Mouse (Mus musculus) myocyte (in vitro differentiated cells): ENCODE measurements around the gene Gm13889. TPM values are rescaled to one million over a fixed set of nuclear protein-coding genes. Genes with fewer than 3 reads are reported as not detected.

Source experiments
- H3K27me3 ChIP-seq: one replicate; pipeline ENCODE4 v1.6.1; 2011; ENCODE audit not compliant: control insufficient read depth, insufficient read depth, insufficient read length
- H3K36me3 ChIP-seq: one replicate; pipeline ENCODE4 v1.6.1; 2011; ENCODE audit not compliant: control insufficient read depth, insufficient read depth
- H3K4me2 ChIP-seq: one replicate; pipeline ENCODE4 v1.6.1; 2011; ENCODE audit warnings: low read depth, control low read depth
- H3K4me3 ChIP-seq: one replicate; pipeline ENCODE4 v1.5.1; 2011; ENCODE audit warnings: mild to moderate bottlenecking, control low read depth, moderate library complexity
- H3K79me2 ChIP-seq: one replicate; pipeline ENCODE4 v1.6.1; 2011; ENCODE audit not compliant: control insufficient read depth, insufficient read depth
- H3ac ChIP-seq: one replicate; pipeline ENCODE4 v1.6.1; 2011; ENCODE audit not compliant: control insufficient read depth, insufficient read length
- CEBPB ChIP-seq: IDR thresholded peaks from 2 replicates; pipeline ENCODE4 v1.6.1; 2011; ENCODE audit warnings: mild to moderate bottlenecking, moderate library complexity; ENCODE audit not compliant: poor library complexity, insufficient read depth, severe bottlenecking
- E2F4 ChIP-seq: IDR thresholded peaks from one replicate; pipeline ENCODE4 v1.6.1; 2011; ENCODE audit warnings: mild to moderate bottlenecking, control low read depth, moderate library complexity; ENCODE audit not compliant: insufficient read depth
- MAX ChIP-seq: IDR thresholded peaks from one replicate; pipeline ENCODE4 v1.6.1; 2011; ENCODE audit warnings: low read depth, mild to moderate bottlenecking, control low read depth
- MYOD1 ChIP-seq, 3 experiments: IDR thresholded peaks; one replicate each; pipeline ENCODE4 v1.6.1; 2011; ENCODE audit warnings: control low read depth in 2 of 3, low read depth in 2 of 3, mild to moderate bottlenecking in 2 of 3, moderate library complexity in 1 of 3; ENCODE audit not compliant: insufficient read length in 2 of 3, control insufficient read depth in 1 of 3
- MYOG ChIP-seq, 3 experiments: IDR thresholded peaks; one replicate each; pipeline ENCODE4 v1.6.1; 2011; ENCODE audit warnings: control low read depth in 2 of 3, low read depth in 2 of 3, mild to moderate bottlenecking in 2 of 3; ENCODE audit not compliant: insufficient read length in 2 of 3, control insufficient read depth in 1 of 3, insufficient read depth in 1 of 3
- POLR2A ChIP-seq: IDR thresholded peaks from one replicate; pipeline ENCODE4 v1.6.1; 2011; ENCODE audit warnings: low read depth, mild to moderate bottlenecking, control low read depth, moderate library complexity; ENCODE audit not compliant: insufficient read length
- POLR2AphosphoS2 ChIP-seq: IDR thresholded peaks from one replicate; pipeline ENCODE4 v1.6.1; 2011; ENCODE audit warnings: low read depth, control low read depth; ENCODE audit not compliant: insufficient read length
- REST ChIP-seq: IDR thresholded peaks from one replicate; pipeline ENCODE4 v1.6.1; 2011; ENCODE audit warnings: mild to moderate bottlenecking, control low read depth, moderate library complexity; ENCODE audit not compliant: insufficient read depth, insufficient read length
- SRF ChIP-seq: IDR thresholded peaks from one replicate; pipeline ENCODE4 v1.6.1; 2011; ENCODE audit warnings: low read depth; ENCODE audit not compliant: control insufficient read depth, insufficient read length
- TCF12 ChIP-seq: IDR thresholded peaks from one replicate; pipeline ENCODE4 v1.6.1; 2011; ENCODE audit warnings: mild to moderate bottlenecking, control low read depth; ENCODE audit not compliant: poor library complexity, insufficient read depth, severe bottlenecking
- TCF3 ChIP-seq: IDR thresholded peaks from one replicate; pipeline ENCODE4 v1.6.1; 2011; ENCODE audit warnings: low read depth, control low read depth; ENCODE audit not compliant: insufficient read length
- USF1 ChIP-seq: IDR thresholded peaks from one replicate; pipeline ENCODE4 v1.6.1; 2011; ENCODE audit warnings: low read depth, mild to moderate bottlenecking, control low read depth, moderate library complexity
- polyA plus RNA-seq: library from polyadenylated mRNA; unstranded; fragments of >200 nt; fragmentation: generic; extraction: Trizol; gene quantifications from one replicate; pipeline ENCODE4 v1.2.1, GENCODE M21; 2012; ENCODE audit warnings: missing spikeins

The Gm13889 gene
- polyA plus RNA-seq, 1 experiment: 6.1 TPM

DNA sequence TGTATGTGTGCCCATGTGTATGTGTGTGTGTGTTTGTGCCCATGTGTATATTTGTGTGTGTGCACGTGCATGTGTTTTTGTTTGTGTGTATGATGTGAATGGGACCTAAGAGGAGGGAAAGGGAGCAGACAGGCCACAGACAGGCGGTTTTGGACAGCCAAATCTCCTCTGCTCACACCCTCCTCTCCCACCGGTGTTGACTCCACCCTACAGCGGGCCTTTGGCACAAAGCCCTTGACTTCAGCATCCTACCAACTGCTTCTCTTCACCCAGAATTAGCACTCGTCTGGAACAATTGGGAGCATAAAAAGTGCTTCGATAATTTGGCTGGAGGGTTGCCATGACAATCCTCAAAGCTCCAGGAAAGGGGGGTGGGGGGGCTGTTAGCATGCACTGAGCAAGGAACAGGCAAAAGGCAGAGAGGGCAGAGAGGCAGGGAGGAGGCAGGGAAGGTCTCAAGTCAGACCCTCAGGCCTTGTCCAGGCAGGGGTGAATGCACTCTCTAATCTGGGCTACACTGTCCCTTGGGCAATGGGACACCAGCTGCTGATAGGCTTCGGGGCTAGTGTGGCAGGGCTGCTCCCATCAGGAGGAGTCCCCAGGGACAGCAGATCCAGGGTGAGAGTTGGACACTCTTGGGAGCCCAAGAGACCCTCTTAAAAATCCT, 7.6 kb upstream of the Gm13889 start:
- peaks cover 13% of the 10 kb centered on the region for H3K27me3 ChIP-seq
- TF ChIP-seq MAX: no peak
- TF ChIP-seq E2F4: no peak
- no peak for TF ChIP-seq TCF3
- no peak for TF ChIP-seq MYOD1 (IDR thresholded peaks at IDR 0.05; ENCODE audit: control insufficient read depth in 1 of 3, insufficient read length in 2 of 3, low read depth in 2 of 3)
- no peak for TF ChIP-seq TCF12
- TF ChIP-seq USF1: no peak
- no peak for TF ChIP-seq SRF
- no peak for TF ChIP-seq POLR2AphosphoS2
- TF ChIP-seq CEBPB: no peak
- no peak for TF ChIP-seq POLR2A
- no peak for TF ChIP-seq REST
- no peak for TF ChIP-seq MYOG (IDR thresholded peaks at IDR 0.05; ENCODE audit: control insufficient read depth in 1 of 3, insufficient read depth in 1 of 3, insufficient read length in 2 of 3, low read depth in 2 of 3)
- no peak overlapping the region for H3ac ChIP-seq
- H3K4me2 ChIP-seq: no peak overlapping the region
- H3K4me3 ChIP-seq: no peak overlapping the region
- H3K79me2 ChIP-seq: no peaks in the 10 kb centered on the region
- H3K36me3 ChIP-seq: no peaks in the 10 kb centered on the region

DNA sequence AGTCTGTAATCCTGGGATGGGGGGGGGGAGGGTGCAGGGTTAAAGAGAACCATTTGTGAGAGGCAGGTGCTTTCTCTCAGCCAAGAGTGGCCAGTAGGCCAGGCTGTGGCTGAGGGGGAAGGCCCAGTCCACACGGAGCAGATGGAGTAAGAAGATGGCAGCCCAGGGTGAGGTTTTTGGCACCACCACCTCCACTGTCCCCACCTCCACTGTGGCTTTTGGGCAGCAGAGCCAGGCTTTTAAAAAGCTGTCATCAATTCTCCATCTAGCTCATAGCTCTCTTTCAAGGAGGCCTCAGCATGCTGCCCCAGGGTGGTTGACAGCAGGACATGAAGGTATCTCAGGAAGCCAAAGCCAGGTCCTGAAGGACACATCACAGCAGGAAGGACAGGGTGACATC, 6.8 kb upstream of the Gm13889 start:
- Histone ChIP-seq H3K27me3 (peaks cover 13% of the 10 kb centered on the region), H3K36me3 (no peaks in the 10 kb centered on the region), H3K79me2 (no peaks in the 10 kb centered on the region), H3ac (no peak overlapping the region), H3K4me2 (no peak overlapping the region), H3K4me3 (no peak overlapping the region)
- TF ChIP-seq POLR2A (no peak), REST (no peak), POLR2AphosphoS2 (no peak), CEBPB (no peak), USF1 (no peak), MAX (no peak), TCF3 (no peak), TCF12 (no peak), MYOD1 (IDR thresholded peaks at IDR 0.05; ENCODE audit: control insufficient read depth in 1 of 3, insufficient read length in 2 of 3, low read depth in 2 of 3) (no peak), SRF (no peak), MYOG (IDR thresholded peaks at IDR 0.05; ENCODE audit: control insufficient read depth in 1 of 3, insufficient read depth in 1 of 3, insufficient read length in 2 of 3, low read depth in 2 of 3) (no peak), E2F4 (no peak)

DNA sequence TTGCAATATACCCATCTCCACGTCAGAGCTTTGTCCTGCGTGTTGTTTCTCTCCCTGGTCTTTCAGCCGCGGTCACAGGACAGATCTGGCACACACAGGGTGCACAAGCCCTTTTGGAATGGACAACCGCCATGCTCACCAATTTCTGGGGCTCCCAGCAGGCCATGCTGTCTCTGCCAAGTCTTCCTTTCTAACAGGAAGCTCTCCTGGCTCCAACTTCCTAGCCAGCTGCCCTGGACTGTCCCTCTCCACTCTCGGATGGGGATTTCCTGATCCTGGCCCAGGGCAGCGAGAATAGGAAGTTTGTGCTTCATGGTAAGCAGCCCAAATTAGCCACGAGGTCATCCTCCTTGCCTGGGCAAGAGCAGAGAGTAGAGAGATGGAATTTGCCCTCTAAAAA, 4.7 kb upstream of the Gm13889 start:
- H3K4me2 ChIP-seq: no peak overlapping the region
- H3ac ChIP-seq: no peak overlapping the region
- no peaks in the 10 kb centered on the region for H3K79me2 ChIP-seq
- no peak for TF ChIP-seq MAX
- no peak for TF ChIP-seq CEBPB
- no peak for TF ChIP-seq USF1
- no peak for TF ChIP-seq TCF12
- no peak for TF ChIP-seq MYOD1 (IDR thresholded peaks at IDR 0.05; ENCODE audit: control insufficient read depth in 1 of 3, insufficient read length in 2 of 3, low read depth in 2 of 3)
- no peak for TF ChIP-seq E2F4
- no peak for TF ChIP-seq MYOG (IDR thresholded peaks at IDR 0.05; ENCODE audit: control insufficient read depth in 1 of 3, insufficient read depth in 1 of 3, insufficient read length in 2 of 3, low read depth in 2 of 3)
- no peak for TF ChIP-seq POLR2AphosphoS2
- no peak for TF ChIP-seq TCF3
- no peak for TF ChIP-seq SRF
- no peak for TF ChIP-seq POLR2A
- TF ChIP-seq REST: no peak
- H3K36me3 ChIP-seq: no peaks in the 10 kb centered on the region
- peaks cover 29% of the 10 kb centered on the region for H3K27me3 ChIP-seq
- H3K4me3 ChIP-seq: no peak overlapping the region

DNA sequence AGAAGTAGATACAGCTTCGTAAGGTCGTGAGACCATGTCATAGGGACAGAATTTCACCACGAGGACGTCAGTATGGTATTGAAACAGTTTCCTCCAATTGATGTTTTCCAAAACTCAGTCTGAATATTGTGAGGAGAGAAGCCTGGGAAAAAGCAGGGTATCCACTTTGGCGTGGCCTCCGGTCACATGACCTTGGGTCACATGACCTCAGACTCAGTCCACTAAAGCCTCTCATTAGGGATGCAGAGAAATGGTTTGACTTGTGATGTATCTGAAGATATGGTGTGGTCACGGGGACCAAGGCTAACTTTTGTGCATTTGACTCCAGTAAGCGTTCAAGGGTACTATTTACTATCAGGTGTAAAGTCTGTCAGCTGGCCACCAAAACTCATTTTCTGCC, 2.3 kb upstream of the Gm13889 start:
- TF ChIP-seq USF1: peak; percentile 54
- no peak for TF ChIP-seq MYOG (IDR thresholded peaks at IDR 0.05; ENCODE audit: control insufficient read depth in 1 of 3, insufficient read depth in 1 of 3, insufficient read length in 2 of 3, low read depth in 2 of 3)
- H3K27me3 ChIP-seq: peaks cover 45% of the 10 kb centered on the region

DNA sequence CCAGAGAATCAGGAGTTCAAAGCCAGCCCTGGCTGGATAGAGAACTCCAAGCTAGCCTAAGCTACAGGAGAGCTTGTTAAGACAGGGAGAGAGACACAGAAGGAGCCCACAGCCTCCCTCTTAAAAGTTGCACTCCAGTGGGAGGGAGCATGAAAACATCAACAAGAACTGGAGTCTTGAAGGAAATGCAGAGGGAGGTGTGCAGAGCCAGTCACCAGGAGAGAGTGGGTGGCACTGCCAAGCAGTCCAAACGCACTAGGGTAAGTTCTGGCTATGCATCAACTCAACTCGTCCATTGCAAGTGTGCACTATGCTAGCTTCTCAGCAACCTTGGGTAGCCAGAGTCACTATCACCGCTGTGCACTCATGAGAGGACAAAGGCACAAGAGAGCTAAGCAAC, 1.2 kb upstream of the Gm13889 start:
- Histone ChIP-seq H3K4me2 (no peak overlapping the region), H3K79me2 (no peaks in the 10 kb centered on the region), H3ac (no peak overlapping the region), H3K27me3 (peaks cover 51% of the 10 kb centered on the region), H3K36me3 (no peaks in the 10 kb centered on the region), H3K4me3 (no peak overlapping the region)
- no peak for TF ChIP-seq MAX
- TF ChIP-seq E2F4: no peak
- TF ChIP-seq SRF: no peak
- TF ChIP-seq TCF3: no peak

More for the DNA sequence above, 2.3 kb upstream of the Gm13889 start:
- Histone ChIP-seq H3K36me3 (no peaks in the 10 kb centered on the region), H3ac (no peak overlapping the region), H3K4me2 (no peak overlapping the region), H3K4me3 (no peak overlapping the region), H3K79me2 (no peaks in the 10 kb centered on the region)
